Mouse (Mus musculus) CH12.LX (cell line): ENCODE results near the gene Dusp19. TPM values are rescaled to one million over a fixed set of nuclear protein-coding genes. Genes with fewer than 3 reads are reported as not detected.

Source experiments
- DNase-seq: peaks from one replicate; pipeline ENCODE4 v3.0.0-alpha.2; 2013; ENCODE audit errors: extremely low read depth
- H3K27ac ChIP-seq: 2 replicates; pipeline ENCODE4 v1.5.1; 2012; ENCODE audit warnings: low read depth, mild to moderate bottlenecking, control low read depth, moderate library complexity; ENCODE audit not compliant: insufficient read depth
- H3K27me3 ChIP-seq: replicated peaks from 2 replicates; pipeline ENCODE3; 2012; ENCODE audit warnings: inconsistent platforms
- H3K36me3 ChIP-seq, 2 experiments: replicated peaks in 1 of 2; 2 replicates each; pipeline versions ENCODE3 to v1.6.1; 2012; ENCODE audit warnings: inconsistent platforms in 1 of 2, low read length in 1 of 2, mild to moderate bottlenecking in 1 of 2, mixed read lengths in 1 of 2, moderate library complexity in 1 of 2; ENCODE audit not compliant: control insufficient read depth in 1 of 2, insufficient read depth in 1 of 2
- H3K4me1 ChIP-seq, 2 experiments: 2 replicates each; pipeline ENCODE4 v1.6.1; 2012; ENCODE audit warnings: inconsistent platforms in 1 of 2, moderate library complexity in 1 of 2; ENCODE audit not compliant: insufficient read depth in 2 of 2, control insufficient read depth in 1 of 2
- H3K4me2 ChIP-seq: 2 replicates; pipeline ENCODE4 v1.6.1; 2012; ENCODE audit warnings: low read depth, mild to moderate bottlenecking, control low read depth; ENCODE audit not compliant: poor library complexity, insufficient read depth, severe bottlenecking
- H3K4me3 ChIP-seq, 3 experiments: fragments of 150-350 bp in 1 of 3; sonication (generic) in 1 of 3; replicated peaks in 1 of 3; 2 replicates each; pipeline versions ENCODE3 to v1.5.1; 2011 to 2012; ENCODE audit warnings: low read depth in 2 of 3, low read length in 2 of 3, mild to moderate bottlenecking in 2 of 3, moderate library complexity in 2 of 3, control low read depth in 1 of 3, improper control_type of control experiment in 1 of 3, inconsistent platforms in 1 of 3, mixed read lengths in 1 of 3; ENCODE audit not compliant: poor library complexity in 1 of 3
- H3K79me2 ChIP-seq: replicated peaks from 2 replicates; pipeline ENCODE4 v1.6.1; 2012; ENCODE audit warnings: mild to moderate bottlenecking, moderate library complexity; ENCODE audit not compliant: control insufficient read depth, poor library complexity, insufficient read depth, severe bottlenecking; ENCODE audit errors: extremely low read depth
- H3K9ac ChIP-seq: 2 replicates; pipeline ENCODE4 v1.6.1; 2012; ENCODE audit warnings: low read depth, mild to moderate bottlenecking, control low read depth, moderate library complexity; ENCODE audit not compliant: insufficient read depth
- H3K9me3 ChIP-seq: replicated peaks from 2 replicates; pipeline ENCODE3; 2012; ENCODE audit warnings: low read length, inconsistent platforms, mixed read lengths
- BHLHE40 ChIP-seq: IDR thresholded peaks from 2 replicates; pipeline ENCODE4 v1.6.1; 2011; ENCODE audit warnings: mild to moderate bottlenecking, low read depth, low read length, improper control_type of control experiment
- CTCF ChIP-seq, 2 experiments: IDR thresholded peaks in 1 of 2; conservative IDR thresholded peaks in 1 of 2; 2 replicates each; pipeline ENCODE4 v1.5.1; 2011 to 2012; ENCODE audit warnings: low read depth in 2 of 2, low read length in 2 of 2, improper control_type of control experiment in 1 of 2, inconsistent platforms in 1 of 2, mild to moderate bottlenecking in 1 of 2, moderate library complexity in 1 of 2
- JUN ChIP-seq: IDR thresholded peaks from 2 replicates; pipeline ENCODE4 v1.6.1; 2011; ENCODE audit warnings: low read depth, mild to moderate bottlenecking, low read length, improper control_type of control experiment, moderate library complexity; ENCODE audit not compliant: insufficient read depth
- MAX ChIP-seq: IDR thresholded peaks from 2 replicates; pipeline ENCODE4 v1.6.1; 2011; ENCODE audit warnings: low read length, improper control_type of control experiment
- MYC ChIP-seq: IDR thresholded peaks from 2 replicates; pipeline ENCODE4 v1.6.1; 2011; ENCODE audit warnings: low read depth, mild to moderate bottlenecking, improper control_type of control experiment, low read length
- NRF1 ChIP-seq: IDR thresholded peaks from 2 replicates; pipeline ENCODE4 v1.6.1; 2014; ENCODE audit warnings: low read depth, mild to moderate bottlenecking, inconsistent platforms, low read length, improper control_type of control experiment, moderate library complexity
- PAX5 ChIP-seq: IDR thresholded peaks from 2 replicates; pipeline ENCODE4 v1.6.1; 2012; ENCODE audit warnings: low read length, inconsistent platforms, mixed read lengths
- SIN3A ChIP-seq: IDR thresholded peaks from 2 replicates; pipeline ENCODE4 v1.6.1; 2012; ENCODE audit warnings: low read length, improper control_type of control experiment, inconsistent platforms
- TBP ChIP-seq: conservative IDR thresholded peaks from 2 replicates; pipeline ENCODE4 v1.6.1; 2011; ENCODE audit warnings: low read depth, low read length, improper control_type of control experiment
- ZMIZ1 ChIP-seq: IDR thresholded peaks from 2 replicates; pipeline ENCODE4 v1.6.1; 2012; ENCODE audit warnings: low read depth, mild to moderate bottlenecking, inconsistent platforms, low read length, improper control_type of control experiment
- dilution Hi-C: fragments of 300-500 bp; cut with MboI; formaldehyde crosslinking; loops from 2 replicates; pipeline ENCODE4 v1.14.3; 2020; ENCODE audit warnings: low sequenced_read_pairs; ENCODE audit not compliant: extremely low pct_unique_long_range_greater_than_20kb, extremely low pct_ligation_motif_present
- in situ Hi-C: fragments of 300-500 bp; cut with MboI; formaldehyde crosslinking; loops from 3 replicates; pipeline ENCODE4 v1.14.3; 2019; ENCODE audit warnings: low sequenced_read_pairs, low pct_ligation_motif_present, low pct_unique_long_range_greater_than_20kb, mixed read lengths
- polyA plus RNA-seq: library from polyadenylated mRNA; unstranded; fragments of >175 nt; gene quantifications from 2 replicates; pipeline ENCODE4 v1.2.1, GENCODE M21; 2012; ENCODE audit warnings: low read depth; ENCODE audit not compliant: insufficient read length
- total RNA-seq, 2 experiments: library from RNA; depleted of rRNA; stranded (reverse); fragments of 300-350 nt in 1 of 2; fragments of >200 nt in 1 of 2; gene quantifications; 2 replicates each; pipeline ENCODE4 v1.2.3; 2012 to 2014

Dusp19 gene
- total and polyA plus RNA-seq, 3 experiments, result 19.0 to 27.3 (median 23.1) TPM

DNA sequence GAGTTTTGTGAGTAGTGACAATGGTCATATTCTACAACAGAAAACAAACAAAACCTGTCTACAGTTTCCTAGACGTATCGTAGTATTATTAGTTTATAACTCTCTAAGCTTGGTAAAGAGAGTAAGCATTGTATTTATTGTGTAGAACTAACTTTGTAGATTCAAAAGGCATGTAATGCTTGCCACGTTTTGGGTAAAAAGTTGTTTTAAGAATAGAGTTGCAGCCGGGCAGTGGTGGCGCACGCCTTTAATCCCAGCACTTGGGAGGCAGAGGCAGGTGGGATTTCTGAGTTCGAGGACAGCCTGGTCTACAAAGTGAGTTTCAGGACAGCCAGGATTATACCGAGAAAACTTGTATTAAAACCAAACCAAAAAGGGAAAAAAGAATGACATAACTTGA, 22.6 kb downstream of the Dusp19 start:
- Histone ChIP-seq H3K4me2 (peak overlapping the region; percentile 53; the same call in 1 of the 2 replicates), H3K27ac (no peak overlapping the region), H3K27me3 (no peaks in the 10 kb centered on the region), H3K4me1 (peaks cover 3 to 16% of the 10 kb centered on the region in 2 experiments; a peak in 3 of 4 replicates), H3K9ac (peak overlapping the region; percentile 97), H3K4me3 (peak overlapping the region; percentile 94 to 97 (median 95)), H3K79me2 (peaks cover 25% of the 10 kb centered on the region), H3K9me3 (no peaks in the 10 kb centered on the region), H3K36me3 (peaks cover 8 to 23% of the 10 kb centered on the region in 2 experiments)
- dilution Hi-C loops, result no loop called here
- in situ Hi-C loops, result loop anchor here (25.0 kb wide), 1 partner anchor 302 kb away; no protein-coding TSS in a partner anchor
- TF ChIP-seq PAX5 (no peak), SIN3A (no peak), TBP (peak; percentile 87), MYC (0 out of 2 replicates have a peak, but pooled peaks have one; percentile 19)
- DNase-seq, result peak; percentile 15

DNA sequence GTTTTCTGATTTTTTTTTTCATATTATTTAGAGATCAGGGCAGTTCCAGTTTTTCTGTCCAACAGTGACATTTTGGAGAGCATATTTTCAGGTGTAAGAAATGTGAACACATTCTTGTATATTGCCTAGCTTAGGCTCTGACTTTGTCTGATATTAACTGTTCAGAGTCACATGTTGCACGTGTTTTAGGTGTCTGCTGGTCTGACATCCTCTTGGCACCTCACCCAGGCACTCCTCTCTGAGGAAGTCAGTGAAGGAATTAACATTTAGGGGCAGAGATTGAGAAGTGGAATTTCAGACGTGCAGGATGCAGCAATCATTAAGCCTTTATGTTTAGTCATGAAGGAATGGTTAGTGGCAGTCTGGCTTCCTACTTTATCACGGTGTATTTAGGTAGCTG, 23.0 kb downstream of the Dusp19 start:
- Histone ChIP-seq H3K27me3 (no peaks in the 10 kb centered on the region), H3K4me3 (peak overlapping the region; percentile 26 to 97 (median 95)), H3K79me2 (peaks cover 28% of the 10 kb centered on the region), H3K4me2 (peak overlapping the region; percentile 84), H3K36me3 (peaks cover 10 to 27% of the 10 kb centered on the region in 2 experiments), H3K27ac (no peak overlapping the region), H3K9ac (peak overlapping the region; percentile 97), H3K9me3 (no peaks in the 10 kb centered on the region), H3K4me1 (peaks cover 3 to 16% of the 10 kb centered on the region in 2 experiments; a peak in 3 of 4 replicates)
- in situ Hi-C loops, result loop anchor here (25.0 kb wide), 1 partner anchor 303 kb away; no protein-coding TSS in a partner anchor
- TF ChIP-seq NRF1 (no peak), BHLHE40 (peak; percentile 42), MAX (peak; percentile 27; the same call in 1 of the 2 replicates)
- dilution Hi-C loops, result no loop called here
- no peak for DNase-seq

DNA sequence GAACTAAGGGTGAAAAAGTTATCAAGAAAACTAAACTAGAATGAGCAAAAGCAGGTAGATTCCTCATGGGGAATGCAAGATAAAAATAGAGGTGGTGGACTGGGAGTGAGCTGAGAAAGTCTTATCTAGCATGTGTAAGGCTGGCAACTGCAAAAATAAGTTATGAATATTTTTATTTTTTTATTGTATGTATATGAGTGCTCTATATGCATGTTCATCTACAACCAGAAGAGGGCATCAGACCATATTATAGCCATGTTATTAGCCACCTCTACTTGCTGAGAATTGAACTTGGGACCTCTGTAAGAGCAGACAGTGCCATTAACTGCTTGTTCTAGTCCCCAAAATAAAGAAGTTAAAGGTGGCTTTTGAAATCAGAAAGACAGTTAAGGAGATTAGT, 44.6 kb downstream of the Dusp19 start:
- TF ChIP-seq ZMIZ1 (no peak), JUN (no peak), CTCF (conservative IDR thresholded peaks at IDR 0.05 in 1 of 2, IDR thresholded peaks at IDR 0.05 in 1 of 2; ENCODE audit: low read depth in 2 of 2, low read length in 2 of 2) (peak in 1 of 2 experiments; percentile 24; a peak in 1 of 4 replicates)
- Histone ChIP-seq H3K4me2 (no peak overlapping the region), H3K4me1 (no peaks in the 10 kb centered on the region), H3K27me3 (no peaks in the 10 kb centered on the region), H3K27ac (no peak overlapping the region), H3K79me2 (no peaks in the 10 kb centered on the region), H3K36me3 (peaks cover 17 to 46% of the 10 kb centered on the region in 2 experiments), H3K9ac (no peak overlapping the region), H3K4me3 (no peak overlapping the region), H3K9me3 (no peaks in the 10 kb centered on the region)
- dilution Hi-C loops (no loop called here), in situ Hi-C loops (no loop called here)
- DNase-seq, result no peak
